Mouse (Mus musculus) liver, adult 2 months (tissue): Measurements from ENCODE around the gene Opn1sw.

Experiments
- CTCF ChIP-seq: fragments of 200-500 bp; IDR thresholded peaks from 2 replicates; pipeline ENCODE4 v1.5.1; 2011; ENCODE audit warnings: low read depth, low read length, control low read depth
- POLR2A ChIP-seq: fragments of 200-500 bp; IDR thresholded peaks from 2 replicates; pipeline ENCODE4 v1.6.1; 2011; ENCODE audit warnings: low read length, control low read depth; ENCODE audit not compliant: insufficient read depth; ENCODE audit errors: extremely low read depth

DNA sequence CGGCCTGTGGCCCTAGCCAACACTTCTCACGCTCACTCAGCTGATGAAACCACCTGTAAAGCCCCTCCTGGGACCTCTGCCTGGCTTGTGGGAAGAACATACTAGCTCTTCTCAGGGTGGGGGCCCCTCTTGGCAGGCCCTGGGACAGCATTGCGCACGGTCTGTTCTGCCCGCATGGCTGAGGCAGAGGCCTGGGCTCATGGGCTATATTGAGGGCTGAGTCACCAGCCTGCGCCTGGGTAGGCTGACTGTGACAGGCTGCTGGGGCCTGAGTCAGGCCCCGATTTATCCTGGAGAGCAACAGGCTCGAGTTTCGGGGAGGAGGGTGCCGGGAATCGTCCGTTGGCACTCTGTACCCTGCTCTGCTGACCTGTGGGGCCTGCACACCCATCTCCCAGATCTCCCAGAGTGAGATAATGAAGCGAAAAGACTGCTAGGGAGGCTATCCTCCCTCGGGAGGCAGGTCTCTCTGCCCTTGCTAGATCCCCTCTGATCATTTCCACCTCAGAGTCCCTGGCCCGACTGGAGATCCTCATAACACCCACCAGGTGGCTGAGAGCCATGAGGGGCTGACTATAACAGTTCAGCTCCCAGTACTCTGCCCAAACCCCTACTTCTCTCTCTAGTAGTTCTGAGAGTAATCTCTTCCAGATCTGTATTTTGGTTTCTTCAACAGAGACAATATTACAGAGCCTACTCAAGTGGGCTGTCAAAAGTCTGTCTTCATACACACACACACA lies 42.6 kb upstream of the Opn1sw start:
- TF ChIP-seq CTCF (no peak), POLR2A (no peak)
